Mouse (Mus musculus) kidney, embryonic 14.5 days (tissue): ENCODE measurements at regions not wholly inside any gene's neighbourhood (a gene's known extent, or its start where the extent isn't known, plus 50 kb on each side); places are given as distances from the start of the nearest gene placed in this dataset.

Experiments
- ATAC-seq: fragments of 200-750 bp; cut with Nextera tagmentation; 2 replicates; pipeline ENCODE4 v1.8.0; 2017; ENCODE audit warnings: moderate number of reproducible peaks, mild to moderate bottlenecking, moderate TSS enrichment, moderate library complexity; ENCODE audit not compliant: low FRiP score, low TSS enrichment
- H3K27ac ChIP-seq: fragments of 300-500 bp; sonication (generic); 2 replicates; pipeline ENCODE4 v1.5.1; 2014; ENCODE audit warnings: low read depth, mild to moderate bottlenecking, low read length, moderate library complexity, mixed read lengths
- H3K27me3 ChIP-seq: fragments of 300-500 bp; sonication (generic); 2 replicates; pipeline ENCODE4 v1.6.1; 2014; ENCODE audit warnings: mild to moderate bottlenecking, low read length; ENCODE audit not compliant: control insufficient read depth, insufficient read depth
- H3K36me3 ChIP-seq: fragments of 300-500 bp; sonication (generic); 2 replicates; pipeline ENCODE4 v1.6.1; 2014; ENCODE audit warnings: low read length, mixed read lengths; ENCODE audit not compliant: control insufficient read depth, insufficient read depth
- H3K4me1 ChIP-seq: fragments of 300-500 bp; sonication (generic); 2 replicates; pipeline ENCODE4 v1.6.1; 2014; ENCODE audit warnings: low read length, mixed read lengths; ENCODE audit not compliant: control insufficient read depth, insufficient read depth
- H3K4me2 ChIP-seq: fragments of 300-500 bp; sonication (generic); replicated peaks from 2 replicates; pipeline ENCODE4 v1.6.1; 2014; ENCODE audit warnings: low read depth, mild to moderate bottlenecking, low read length
- H3K4me3 ChIP-seq: fragments of 300-500 bp; sonication (generic); 2 replicates; pipeline ENCODE4 v1.5.1; 2014; ENCODE audit warnings: mild to moderate bottlenecking, low read length
- H3K9ac ChIP-seq: fragments of 300-500 bp; sonication (generic); 2 replicates; pipeline ENCODE4 v1.6.1; 2014; ENCODE audit warnings: low read depth, mild to moderate bottlenecking, low read length, moderate library complexity
- H3K9me3 ChIP-seq: fragments of 300-500 bp; sonication (generic); 2 replicates; pipeline ENCODE4 v1.6.1; 2016; ENCODE audit warnings: low read length; ENCODE audit not compliant: control insufficient read depth
- WGBS: fragments of 180-500 bp; shearing (Covaris S2); extraction: QIAGEN DNeasy Blood & Tissue Kit; methylation state at CpG from one replicate; pipeline ENCODE4 v1.1.7; 2014; 5-methylcytosine and 5-hydroxymethylcytosine counted together

DNA sequence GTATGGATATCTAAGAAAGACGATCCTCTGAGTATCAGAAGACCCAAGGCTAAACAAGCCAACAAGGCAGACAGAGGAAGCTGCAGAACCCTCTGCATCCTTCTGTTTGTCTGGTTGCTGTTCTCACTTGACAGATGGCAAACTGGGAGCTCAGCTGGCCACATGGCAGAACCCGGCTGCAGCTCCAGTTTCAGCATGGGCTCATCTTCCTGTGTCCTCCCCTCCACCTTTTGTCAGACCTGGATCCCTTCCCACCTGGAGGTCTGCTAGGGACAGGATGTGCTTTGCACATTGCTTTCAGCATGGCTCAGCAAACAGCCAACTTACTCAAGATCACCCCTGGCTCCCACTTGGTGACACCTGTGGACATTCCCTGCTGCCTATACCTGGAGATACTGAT, 284.9 kb downstream of the Tns1 start:
- Histone ChIP-seq H3K4me3 (no peak overlapping the region), H3K36me3 (no peaks in the 10 kb centered on the region), H3K9me3 (no peaks in the 10 kb centered on the region), H3K4me2 (no peak overlapping the region), H3K27ac (no peak overlapping the region), H3K9ac (no peak overlapping the region), H3K27me3 (no peaks in the 10 kb centered on the region), H3K4me1 (no peaks in the 10 kb centered on the region)
- ATAC-seq, result no peak
- 69% methylated on average over 2 of the region's 2 CpGs for WGBS

- no peaks in the 10 kb centered on the region for H3K27me3 ChIP-seq
- no peak for ATAC-seq
Measured at GRCm38 (mm10) chr1:73836680-73837079, 287.6 kb downstream of the Tns1 start.

GRCm38 (mm10) chr1:73834566-73834965, 289.7 kb downstream of the Tns1 start:
- WGBS, result 95% methylated on average over 1 of the region's 1 CpGs

More at GRCm38 (mm10) chr1:73836680-73837079, 287.6 kb downstream of the Tns1 start:
- no peak overlapping the region for H3K27ac ChIP-seq
- H3K4me2 ChIP-seq, result no peak overlapping the region
- no peaks in the 10 kb centered on the region for H3K9me3 ChIP-seq
- H3K4me3 ChIP-seq, result no peak overlapping the region
- no peaks in the 10 kb centered on the region for H3K4me1 ChIP-seq
- H3K9ac ChIP-seq, result no peak overlapping the region
- no peaks in the 10 kb centered on the region for H3K36me3 ChIP-seq

GRCm38 (mm10) chr1:73830486-73831132, 293.6 kb downstream of the Tns1 start:
- no peak for ATAC-seq
- H3K36me3 ChIP-seq, result no peaks in the 10 kb centered on the region
- no peak overlapping the region for H3K4me2 ChIP-seq
- no peak overlapping the region for H3K4me3 ChIP-seq
- H3K9me3 ChIP-seq, result no peaks in the 10 kb centered on the region
- no peaks in the 10 kb centered on the region for H3K27me3 ChIP-seq
- H3K4me1 ChIP-seq, result peaks cover 16% of the 10 kb centered on the region; the same call in 1 of the 2 replicates
- 40% methylated on average over 9 of the region's 9 CpGs for WGBS
- H3K27ac ChIP-seq, result no peak overlapping the region
- H3K9ac ChIP-seq, result no peak overlapping the region

More at GRCm38 (mm10) chr1:73834566-73834965, 289.7 kb downstream of the Tns1 start:
- no peak for ATAC-seq
- Histone ChIP-seq H3K36me3 (no peaks in the 10 kb centered on the region), H3K9ac (no peak overlapping the region), H3K4me1 (no peaks in the 10 kb centered on the region), H3K27ac (no peak overlapping the region), H3K4me2 (no peak overlapping the region), H3K4me3 (no peak overlapping the region), H3K27me3 (no peaks in the 10 kb centered on the region), H3K9me3 (no peaks in the 10 kb centered on the region)

DNA sequence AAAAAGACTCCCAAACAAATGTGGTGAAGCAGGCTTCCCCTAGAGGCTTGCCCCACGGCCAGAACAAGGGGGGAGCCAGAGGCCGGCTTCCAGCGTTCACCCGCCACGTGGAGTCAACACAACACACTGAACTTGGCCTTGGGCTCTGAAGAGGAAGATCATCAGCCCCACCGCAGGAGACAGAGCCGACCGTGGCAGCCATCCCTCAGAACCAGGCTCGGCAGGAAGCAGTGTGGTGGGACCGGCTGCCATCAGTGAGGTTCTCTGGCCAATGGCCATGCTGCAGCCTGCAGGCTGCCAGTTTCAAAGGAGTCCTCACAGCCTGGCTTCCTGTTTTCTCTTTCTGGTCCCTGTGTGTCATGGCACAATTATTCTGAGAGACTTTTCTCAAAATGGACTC, 295.3 kb downstream of the Tns1 start:
- Histone ChIP-seq H3K27me3 (no peaks in the 10 kb centered on the region), H3K36me3 (no peaks in the 10 kb centered on the region)
- WGBS, result 74% methylated on average over 10 of the region's 10 CpGs

DNA sequence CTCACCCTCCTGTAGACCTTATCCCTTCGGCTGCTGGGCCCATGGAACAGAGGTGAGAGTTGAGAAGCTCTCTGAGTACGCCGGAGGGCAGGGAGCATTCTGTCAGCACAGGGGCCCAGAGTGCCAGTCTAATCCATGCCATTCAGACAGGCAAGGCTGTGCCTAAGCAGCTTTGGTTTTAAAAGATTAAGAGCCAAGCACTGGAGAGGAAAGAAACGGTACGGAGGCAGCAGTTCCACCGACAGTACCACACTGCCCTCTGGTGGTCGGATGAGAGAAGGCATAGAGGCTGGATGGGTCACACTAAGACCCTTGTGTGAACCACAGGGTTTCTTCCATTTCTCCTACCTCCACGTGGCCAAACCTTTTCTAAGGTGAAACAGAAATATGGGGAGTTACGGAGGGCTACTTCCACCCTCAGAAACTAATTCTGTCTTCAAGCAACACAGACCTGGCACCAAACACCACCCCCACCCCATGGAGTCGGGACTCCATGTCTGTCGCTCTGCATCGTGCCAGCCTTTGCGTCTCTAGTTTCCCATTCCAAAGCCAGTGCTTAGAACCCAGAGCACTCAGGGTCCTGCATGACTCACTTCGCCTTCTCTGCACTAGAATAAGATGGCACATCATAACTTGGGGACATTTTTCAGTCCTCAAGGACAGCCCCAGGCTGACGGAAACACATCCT, 297.9 kb downstream of the Tns1 start:
- Histone ChIP-seq H3K9me3 (no peaks in the 10 kb centered on the region), H3K4me3 (no peak overlapping the region), H3K36me3 (no peaks in the 10 kb centered on the region), H3K4me2 (no peak overlapping the region), H3K27me3 (no peaks in the 10 kb centered on the region), H3K27ac (no peak overlapping the region), H3K9ac (no peak overlapping the region), H3K4me1 (peaks cover 32% of the 10 kb centered on the region)
- WGBS, result 43% methylated on average over 15 of the region's 15 CpGs
- ATAC-seq, result peak; percentile 74

More for the DNA sequence above, 295.3 kb downstream of the Tns1 start:
- no peak overlapping the region for H3K27ac ChIP-seq
- no peak overlapping the region for H3K4me3 ChIP-seq
- no peak overlapping the region for H3K9ac ChIP-seq
- peaks cover 23% of the 10 kb centered on the region; the same call in 1 of the 2 replicates for H3K4me1 ChIP-seq
- H3K9me3 ChIP-seq, result no peaks in the 10 kb centered on the region
- no peak overlapping the region for H3K4me2 ChIP-seq
- no peak for ATAC-seq

- WGBS, result 64% methylated on average over 8 of the region's 8 CpGs
Measured at GRCm38 (mm10) chr1:73824406-73825184, 299.7 kb downstream of the Tns1 start.

GRCm38 (mm10) chr1:73823726-73824125, 300.5 kb downstream of the Tns1 start:
- Histone ChIP-seq H3K4me1 (peaks cover 37% of the 10 kb centered on the region), H3K9ac (no peak overlapping the region), H3K36me3 (no peaks in the 10 kb centered on the region), H3K9me3 (no peaks in the 10 kb centered on the region), H3K4me2 (no peak overlapping the region), H3K27me3 (no peaks in the 10 kb centered on the region), H3K27ac (no peak overlapping the region), H3K4me3 (no peak overlapping the region)
- WGBS, result 88% methylated on average over 10 of the region's 10 CpGs
- no peak for ATAC-seq

More at GRCm38 (mm10) chr1:73824406-73825184, 299.7 kb downstream of the Tns1 start:
- H3K27me3 ChIP-seq, result no peaks in the 10 kb centered on the region
- H3K36me3 ChIP-seq, result no peaks in the 10 kb centered on the region
- H3K4me2 ChIP-seq, result no peak overlapping the region
- H3K9ac ChIP-seq, result no peak overlapping the region
- peaks cover 37% of the 10 kb centered on the region for H3K4me1 ChIP-seq
- no peak overlapping the region for H3K27ac ChIP-seq
- no peak for ATAC-seq
- H3K4me3 ChIP-seq, result no peak overlapping the region
- no peaks in the 10 kb centered on the region for H3K9me3 ChIP-seq

GRCm38 (mm10) chr1:73822616-73823015, 301.6 kb downstream of the Tns1 start:
- Histone ChIP-seq H3K4me1 (peaks cover 33% of the 10 kb centered on the region), H3K9me3 (no peaks in the 10 kb centered on the region), H3K36me3 (no peaks in the 10 kb centered on the region), H3K9ac (no peak overlapping the region), H3K27me3 (no peaks in the 10 kb centered on the region), H3K4me2 (no peak overlapping the region), H3K27ac (no peak overlapping the region; the same call in 1 of the 2 replicates), H3K4me3 (no peak overlapping the region)
- WGBS, result 25% methylated on average over 6 of the region's 6 CpGs
- ATAC-seq, result no peak
